Mouse (Mus musculus) limb, embryonic 14.5 days (tissue): ENCODE data around the gene Fyn. TPM values are rescaled to one million over a fixed set of nuclear protein-coding genes. Genes with fewer than 3 reads are reported as not detected.

Experiments used
- ATAC-seq: fragments of 200-750 bp; cut with Nextera tagmentation; 2 replicates; pipeline ENCODE4 v1.8.0; 2017; ENCODE audit warnings: low read depth, moderate number of reproducible peaks, moderate TSS enrichment; ENCODE audit not compliant: low FRiP score
- DNase-seq: peaks from one replicate; pipeline ENCODE4 v3.0.0-alpha.2; 2015; ENCODE audit warnings: low spot score
- H3K27ac ChIP-seq: fragments of 300-500 bp; sonication (generic); replicated peaks from 2 replicates; pipeline ENCODE4 v1.5.1; 2014; ENCODE audit warnings: low read depth, mild to moderate bottlenecking, low read length, moderate library complexity, mixed read lengths
- H3K27me3 ChIP-seq: fragments of 300-500 bp; sonication (generic); 2 replicates; pipeline ENCODE4 v1.6.1; 2014; ENCODE audit warnings: low read length, mixed read lengths; ENCODE audit not compliant: control insufficient read depth, insufficient read depth
- H3K36me3 ChIP-seq: fragments of 300-500 bp; sonication (generic); 2 replicates; pipeline ENCODE4 v1.6.1; 2014; ENCODE audit warnings: mild to moderate bottlenecking, low read length, moderate library complexity, mixed read lengths; ENCODE audit not compliant: control insufficient read depth, insufficient read depth
- H3K4me1 ChIP-seq: fragments of 300-500 bp; sonication (generic); 2 replicates; pipeline ENCODE4 v1.6.1; 2014; ENCODE audit warnings: antibody characterized with exemption, low read length, mixed read lengths; ENCODE audit not compliant: control insufficient read depth, insufficient read depth
- H3K4me2 ChIP-seq: fragments of 300-500 bp; sonication (generic); replicated peaks from 2 replicates; pipeline ENCODE4 v1.6.1; 2014; ENCODE audit warnings: low read depth, mild to moderate bottlenecking, low read length, moderate library complexity; ENCODE audit not compliant: severe bottlenecking
- H3K4me3 ChIP-seq: fragments of 300-500 bp; sonication (generic); replicated peaks from 2 replicates; pipeline ENCODE4 v1.5.1; 2014; ENCODE audit warnings: low read length
- H3K9ac ChIP-seq: fragments of 300-500 bp; sonication (generic); 2 replicates; pipeline ENCODE4 v1.6.1; 2014; ENCODE audit warnings: mild to moderate bottlenecking, low read depth, low read length, moderate library complexity; ENCODE audit not compliant: severe bottlenecking
- H3K9me3 ChIP-seq: fragments of 300-500 bp; sonication (generic); 2 replicates; pipeline ENCODE4 v1.6.1; 2016; ENCODE audit warnings: low read length; ENCODE audit not compliant: control insufficient read depth
- POLR2A ChIP-seq: fragments of 200-500 bp; IDR thresholded peaks from 2 replicates; pipeline ENCODE4 v1.8.0; 2012; ENCODE audit warnings: inconsistent platforms, mild to moderate bottlenecking, moderate library complexity, borderline replicate concordance; ENCODE audit not compliant: insufficient read depth, insufficient read length; ENCODE audit errors: extremely low read depth
- WGBS: fragments of 180-500 bp; shearing (Covaris S2); extraction: QIAGEN DNeasy Blood & Tissue Kit; methylation state at CpG from one replicate; pipeline ENCODE4 v1.1.7; 2014; 5-methylcytosine and 5-hydroxymethylcytosine counted together
- polyA plus RNA-seq, 2 experiments: library from polyadenylated mRNA; depleted of rRNA in 1 of 2; stranded (reverse) in 1 of 2; unstranded in 1 of 2; fragments of >200 nt; fragmentation: Nextera tagmentation in 1 of 2; extraction: Ambion mirVana in 1 of 2; gene quantifications; 2 replicates each; pipeline versions ENCODE4 v1.2.1 to v1.2.3; 2012 to 2014

Gene Fyn
- polyA plus RNA-seq, 2 experiments, result 51.5 to 58.4 TPM

GRCm38 (mm10) chr10:39456776-39457175 is 88.1 kb downstream of the Fyn start:
- H3K27me3 ChIP-seq, result no peaks in the 10 kb centered on the region
- no peaks in the 10 kb centered on the region for H3K9me3 ChIP-seq
- H3K4me2 ChIP-seq, result no peak overlapping the region
- ATAC-seq (no peak), DNase-seq (no peak)
- H3K4me3 ChIP-seq, result no peak overlapping the region
- no peak overlapping the region for H3K27ac ChIP-seq
- TF ChIP-seq POLR2A, result no peak
- no peak overlapping the region for H3K9ac ChIP-seq
- peaks cover 9% of the 10 kb centered on the region for H3K4me1 ChIP-seq
- no peaks in the 10 kb centered on the region; the same call in 1 of the 2 replicates for H3K36me3 ChIP-seq
- WGBS, result 91% methylated on average over 6 of the region's 6 CpGs

- Histone ChIP-seq H3K4me2 (no peak overlapping the region), H3K9me3 (no peaks in the 10 kb centered on the region), H3K27me3 (no peaks in the 10 kb centered on the region), H3K4me1 (peaks cover 13% of the 10 kb centered on the region), H3K36me3 (no peaks in the 10 kb centered on the region; the same call in 1 of the 2 replicates), H3K27ac (no peak overlapping the region), H3K4me3 (no peak overlapping the region), H3K9ac (no peak overlapping the region)
- 86% methylated on average over 11 of the region's 11 CpGs for WGBS
- ATAC-seq (no peak), DNase-seq (no peak)
- no peak for TF ChIP-seq POLR2A
Observed at GRCm38 (mm10) chr10:39457281-39457680, 88.6 kb downstream of the Fyn start.

GRCm38 (mm10) chr10:39458766-39459699 is 90.4 kb downstream of the Fyn start:
- no peak for DNase-seq
- Histone ChIP-seq H3K4me3 (no peak overlapping the region), H3K27ac (no peak overlapping the region), H3K9me3 (no peaks in the 10 kb centered on the region), H3K27me3 (no peaks in the 10 kb centered on the region), H3K36me3 (no peaks in the 10 kb centered on the region; the same call in 1 of the 2 replicates), H3K4me1 (peaks cover 13% of the 10 kb centered on the region), H3K4me2 (no peak overlapping the region), H3K9ac (no peak overlapping the region)
- TF ChIP-seq POLR2A, result no peak
- WGBS, result 67% methylated on average over 13 of the region's 13 CpGs
- ATAC-seq, result no peak

- Histone ChIP-seq H3K9me3 (no peaks in the 10 kb centered on the region), H3K36me3 (no peaks in the 10 kb centered on the region; the same call in 1 of the 2 replicates), H3K27me3 (no peaks in the 10 kb centered on the region), H3K4me2 (no peak overlapping the region), H3K4me1 (peaks cover 13% of the 10 kb centered on the region), H3K4me3 (no peak overlapping the region), H3K9ac (no peak overlapping the region), H3K27ac (no peak overlapping the region)
- ATAC-seq (no peak), DNase-seq (no peak)
- TF ChIP-seq POLR2A, result no peak
- 74% methylated on average over 2 of the region's 2 CpGs for WGBS
Observed at GRCm38 (mm10) chr10:39460621-39461020, 92.0 kb downstream of the Fyn start.

GRCm38 (mm10) chr10:39461909-39462308 is 93.3 kb downstream of the Fyn start:
- no peaks in the 10 kb centered on the region for H3K27me3 ChIP-seq
- ATAC-seq (no peak), DNase-seq (no peak)
- H3K4me1 ChIP-seq, result peaks cover 13% of the 10 kb centered on the region
- WGBS, result 46% methylated on average over 5 of the region's 5 CpGs
- no peak overlapping the region for H3K4me2 ChIP-seq
- no peak for TF ChIP-seq POLR2A
- no peak overlapping the region for H3K9ac ChIP-seq
- H3K4me3 ChIP-seq, result no peak overlapping the region
- no peaks in the 10 kb centered on the region for H3K36me3 ChIP-seq
- no peak overlapping the region for H3K27ac ChIP-seq
- no peaks in the 10 kb centered on the region for H3K9me3 ChIP-seq
